In genomic region chr1:170802669-170803068, GRCm38 (mm10) we compare ENCODE assay signal across 20 mouse cellular contexts.
DNase-seq lines count a peak whose midpoint lies in the region; ATAC-seq lines count a peak whose summit lies in the region.
"Had no signal": no experiment of that assay in that cellular context is flagged by ENCODE, and none has a peak within 500 bp of the region (broad histone marks: within the 10 kb centered on the region; RNA-seq: fewer than 3 reads in every experiment).

No protein-coding gene starts in this region.

- WGBS in heart, embryonic 10.5 days = 35% methylated on average over 7 of the region's 7 CpGs
- 18% methylated on average over 7 of the region's 7 CpGs for WGBS in heart, embryonic 14.5 days

- no peak overlapping the region for H3K4me2 ChIP-seq in heart, embryonic 14.5 days (ENCODE audit: low read length)
- H3K4me2 ChIP-seq: embryonic facial prominence, embryonic 15.5 days; hindbrain, embryonic 13.5 days had no signal

- peak overlapping the region; percentile 60; the same call in 1 of the 2 replicates for H3K27ac ChIP-seq in heart, embryonic 10.5 days
- H3K27ac ChIP-seq in heart, embryonic 14.5 days (replicated peaks in 1 of 2; ENCODE audit: control insufficient read depth in 1 of 2, insufficient read depth in 1 of 2, low read depth in 2 of 2, low read length in 2 of 2) = peak overlapping the region; percentile 74
- H3K27ac ChIP-seq: embryonic facial prominence, embryonic 15.5 days; forebrain, embryonic 10.5 days; hindbrain, embryonic 13.5 days; hindbrain, postnatal 0 days had no signal

- H3K9me3 ChIP-seq in heart, embryonic 10.5 days = no peaks in the 10 kb centered on the region
- H3K9me3 ChIP-seq in heart, embryonic 14.5 days (ENCODE audit: control insufficient read depth, low read length) = no peaks in the 10 kb centered on the region
- H3K9me3 ChIP-seq: embryonic facial prominence, embryonic 15.5 days; forebrain, embryonic 10.5 days; hindbrain, embryonic 13.5 days had no signal

- no peak for DNase-seq in heart, embryonic 10.5 days (ENCODE audit: low spot score)
- DNase-seq in heart, postnatal 14 days = no peak
- no peak for DNase-seq in heart, postnatal 25 days (ENCODE audit: low spot score)
- DNase-seq in lung, postnatal 10 days = peak; percentile 14
- no peak for DNase-seq in lung, postnatal 36 days
- DNase-seq in adrenal gland, postnatal 14 days = no peak
- DNase-seq: adrenal gland, adult 8-10 months; cerebellum, adult 11 months; cerebellum, adult 8-10 months; cerebellum, postnatal 14 days; embryo, embryonic 11 days; gastrocnemius, postnatal 10 days; kidney, adult 11 months had no signal

- ATAC-seq in heart, embryonic 14.5 days (ENCODE audit: insufficient number of reproducible peaks, insufficient read depth, low FRiP score, low read depth) = no peak
- ATAC-seq: forebrain, embryonic 14.5 days; hindbrain, postnatal 0 days had no signal

- peaks cover 12% of the 10 kb centered on the region for H3K4me1 ChIP-seq in heart, embryonic 10.5 days
- peaks cover 9 to 16% of the 10 kb centered on the region in 2 experiments for H3K4me1 ChIP-seq in heart, embryonic 14.5 days (ENCODE audit: control insufficient read depth in 2 of 2, insufficient read depth in 2 of 2, low read length in 2 of 2)
- H3K4me1 ChIP-seq: embryonic facial prominence, embryonic 15.5 days; hindbrain, embryonic 13.5 days had no signal

- no peak overlapping the region for H3K4me3 ChIP-seq in heart, embryonic 10.5 days
- no peak overlapping the region for H3K4me3 ChIP-seq in heart, embryonic 14.5 days (ENCODE audit: control insufficient read depth in 1 of 2, insufficient read depth in 1 of 2, low read depth in 1 of 2, low read length in 2 of 2)
- H3K4me3 ChIP-seq: embryonic facial prominence, embryonic 15.5 days; erythroblast, embryonic 14.5 days; forebrain, embryonic 10.5 days; hindbrain, embryonic 13.5 days had no signal

- intact Hi-C loops in heart, postnatal 14 days (cut with DNase I) = no loop called here
- intact Hi-C loops in heart, postnatal 25 days (cut with DNase I) = no loop called here

- H3K36me3 ChIP-seq in heart, embryonic 10.5 days = peaks cover 12% of the 10 kb centered on the region; the same call in 1 of the 2 replicates
- peaks cover 17% of the 10 kb centered on the region for H3K36me3 ChIP-seq in heart, embryonic 14.5 days (ENCODE audit: control insufficient read depth, insufficient read depth, low read length)
- H3K36me3 ChIP-seq: embryonic facial prominence, embryonic 15.5 days had no signal

- H3K9ac ChIP-seq in heart, embryonic 14.5 days (ENCODE audit: low read length) = 0 out of 2 replicates have a peak overlapping the region, but pooled peaks have one; percentile 21
- H3K9ac ChIP-seq: embryonic facial prominence, embryonic 15.5 days; hindbrain, embryonic 13.5 days had no signal

- H3K27me3 ChIP-seq in heart, embryonic 10.5 days (ENCODE audit: insufficient read depth, poor library complexity, severe bottlenecking) = no peaks in the 10 kb centered on the region
- no peaks in the 10 kb centered on the region for H3K27me3 ChIP-seq in heart, embryonic 14.5 days (ENCODE audit: control insufficient read depth, insufficient read depth, low read length)
- H3K27me3 ChIP-seq: embryonic facial prominence, embryonic 15.5 days; hindbrain, embryonic 13.5 days had no signal
